Mouse (Mus musculus) C2C12 (cell line): Measurements from ENCODE around the gene Dmap1.

ENCODE experiments used
- CEBPB ChIP-seq: IDR thresholded peaks from one replicate; pipeline ENCODE4 v1.6.1; 2011; ENCODE audit warnings: low read depth, mild to moderate bottlenecking, control low read depth, moderate library complexity
- CTCF ChIP-seq: IDR thresholded peaks from one replicate; pipeline ENCODE4 v1.5.1; 2011; ENCODE audit not compliant: control insufficient read depth, insufficient read depth, insufficient read length
- MAX ChIP-seq: IDR thresholded peaks from one replicate; pipeline ENCODE4 v1.6.1; 2011; ENCODE audit warnings: mild to moderate bottlenecking, control low read depth
- MYOD1 ChIP-seq: IDR thresholded peaks from one replicate; pipeline ENCODE4 v1.6.1; 2011; ENCODE audit warnings: low read depth; ENCODE audit not compliant: control insufficient read depth, insufficient read length

DNA sequence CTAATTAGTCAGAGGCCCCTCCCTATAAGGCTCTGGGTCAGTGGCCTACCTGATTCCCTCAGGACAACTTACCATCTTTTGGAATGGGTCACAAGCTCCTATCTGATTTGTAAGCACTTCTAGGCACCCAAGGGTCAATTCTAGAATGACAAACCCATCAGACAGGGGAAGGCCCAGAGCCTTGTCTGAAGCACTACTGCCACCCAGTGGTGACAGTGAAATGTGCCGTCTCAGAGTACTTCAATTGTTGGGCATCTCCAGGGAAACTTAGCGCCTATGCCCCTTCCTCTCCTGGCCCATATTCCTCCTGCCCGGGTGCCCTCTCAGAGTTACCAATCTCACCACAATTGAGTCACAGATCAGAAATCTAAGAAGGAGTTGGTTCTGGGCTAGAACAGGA, 5.2 kb downstream of the Dmap1 start:
- peak; percentile 72 for TF ChIP-seq CTCF
- TF ChIP-seq MYOD1: no peak
- no peak for TF ChIP-seq CEBPB
- TF ChIP-seq MAX: no peak
